Mouse (Mus musculus) G1E (cell line): ENCODE measurements around the gene Ociad2.

ENCODE experiments used
- CTCF ChIP-seq: IDR thresholded peaks from 2 replicates; pipeline ENCODE4 v1.5.1; 2012; ENCODE audit warnings: low read depth, low read length, inconsistent platforms, mixed read lengths
- GATA1 ChIP-seq: IDR thresholded peaks from 2 replicates; pipeline ENCODE4 v1.6.1; 2012; ENCODE audit warnings: borderline replicate concordance, low read length, inconsistent platforms, mixed read lengths
- POLR2AphosphoS5 ChIP-seq: IDR thresholded peaks from 2 replicates; pipeline ENCODE4 v1.6.1; 2012; ENCODE audit warnings: low read depth, low read length, inconsistent platforms; ENCODE audit not compliant: insufficient replicate concordance
- TAL1 ChIP-seq: conservative IDR thresholded peaks from 2 replicates; pipeline ENCODE4 v1.6.1; 2012; ENCODE audit warnings: low read depth, low read length, inconsistent platforms, mixed read lengths

DNA sequence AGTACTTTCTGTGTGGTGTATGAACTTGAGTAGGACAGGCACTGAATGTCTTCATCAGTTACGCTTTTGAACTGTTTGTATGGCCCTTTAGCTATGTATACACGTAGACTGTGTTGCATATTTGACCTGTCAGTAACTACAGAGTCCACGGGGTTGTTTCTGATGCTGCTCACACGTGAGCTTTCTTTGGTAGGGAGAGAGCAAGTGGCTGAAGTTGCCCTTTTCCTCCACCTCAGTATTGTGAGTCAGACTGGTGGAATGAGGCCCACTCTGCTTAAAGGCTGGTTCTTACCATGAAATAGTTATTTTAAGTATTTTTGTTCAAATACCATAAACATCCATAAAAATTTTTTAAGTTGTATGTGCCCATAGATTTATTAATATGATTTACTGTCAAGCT, 31.3 kb downstream of the Ociad2 start:
- TF ChIP-seq CTCF (no peak), POLR2AphosphoS5 (no peak), GATA1 (no peak), TAL1 (no peak)
